ENCODE assay signal across 8 mouse cellular contexts in the genomic region with DNA sequence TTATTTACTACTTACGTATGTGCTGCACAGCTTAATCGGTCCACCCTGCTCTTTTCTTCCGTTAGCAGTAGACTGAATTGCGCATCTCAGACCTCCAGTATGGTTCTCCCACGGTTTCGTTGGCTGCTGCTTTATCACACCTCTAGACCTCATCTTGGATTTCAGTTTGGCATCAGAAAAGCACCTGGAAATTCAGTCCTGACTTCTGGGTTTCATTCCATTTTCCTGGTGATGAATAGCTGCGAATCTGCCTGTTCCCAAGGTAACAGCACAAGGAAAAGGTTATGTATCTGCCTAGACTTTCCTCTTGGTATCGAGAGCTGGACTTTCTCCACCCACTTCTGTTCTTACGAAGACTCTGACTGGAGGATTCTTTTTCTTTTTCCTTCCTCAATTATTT. TPM values are rescaled to one million over a fixed set of nuclear protein-coding genes. Genes with fewer than 3 reads are reported as not detected.
DNase-seq lines count a peak whose midpoint lies in the region; ATAC-seq and TF ChIP-seq lines count a peak whose summit lies in the region.

Gene Akap7, minus strand, starts transcription at position 101 of the 400 bp plus-strand sequence.

- ATAC-seq in intestine, embryonic 16.5 days: no peak
- no peak for ATAC-seq in megakaryocyte-erythroid progenitor cell, adult 5-6 weeks (replicated peaks; ENCODE audit: low FRiP score, low TSS enrichment, poor library complexity, severe bottlenecking)

- H3K27me3 ChIP-seq in intestine, embryonic 16.5 days (replicated peaks; ENCODE audit: control insufficient read depth, insufficient read depth, low read length): no peaks in the 10 kb centered on the region

- no peak within 1 kb of the TSS for H3K9ac ChIP-seq in intestine, embryonic 16.5 days (ENCODE audit: low read depth, low read length)

- TF ChIP-seq POLR2A in brain, embryonic 14.5 days (IDR thresholded peaks at IDR 0.05; ENCODE audit: borderline replicate concordance, extremely low read depth, insufficient read depth, insufficient read length, poor library complexity, severe bottlenecking): no peak

- no peak within 1 kb of the TSS for H3K27ac ChIP-seq in intestine, embryonic 16.5 days (ENCODE audit: low read length)

- H3K9me3 ChIP-seq in intestine, embryonic 16.5 days (ENCODE audit: control insufficient read depth, low read length): no peaks in the 10 kb centered on the region

- H3K4me1 ChIP-seq in intestine, embryonic 16.5 days (ENCODE audit: control insufficient read depth, insufficient read depth, low read length): no peaks in the 10 kb centered on the region

- H3K4me2 ChIP-seq in intestine, embryonic 16.5 days (ENCODE audit: low read depth, low read length): no peak within 1 kb of the TSS

- H3K36me3 ChIP-seq in intestine, embryonic 16.5 days (ENCODE audit: control insufficient read depth, insufficient read depth, low read length): no peaks in the 10 kb centered on the region

- no peak for DNase-seq in adrenal gland, postnatal 10 days
- DNase-seq in brain, embryonic 14.5 days (ENCODE audit: low read depth): no peak
- no peak for DNase-seq in gonadal fat pad, adult 2 months (ENCODE audit: low read depth)
- no peak for DNase-seq in ovary, adult 18-20 months (ENCODE audit: low spot score)
- no peak for DNase-seq in right cerebral cortex, postnatal 4 days
- no peak for DNase-seq in kidney, adult 18-20 months

- no peak within 1 kb of the TSS for H3K4me3 ChIP-seq in intestine, embryonic 16.5 days (ENCODE audit: low read length)

- WGBS in intestine, embryonic 16.5 days: 91% methylated on average over 9 of the region's 9 CpGs

- no peak for TF ChIP-seq CTCF in brain, embryonic 14.5 days (IDR thresholded peaks at IDR 0.05; ENCODE audit: borderline replicate concordance, extremely low read depth, insufficient read depth, insufficient read length)

RNA-seq across cellular contexts. Expression of gene Akap7, which starts in this region (rescaled TPM):
- 100 to 1,000 TPM in 1 of 2 experiments, 10 to 100 TPM in 1; 86.7 to 110 TPM for total RNA-seq in adrenal gland, postnatal 10 days (2021)
- polyA plus RNA-seq in brain, embryonic 14.5 days (2012; rRNA removed): 17.6 and 24.6 TPM in 2 replicates
- 11.1 and 11.2 TPM in 2 replicates for polyA plus RNA-seq in gonadal fat pad, adult 2 months (2012; rRNA removed)
- polyA plus RNA-seq in intestine, embryonic 16.5 days (2015; fragmentation: Nextera tagmentation; extraction: Ambion mirVana): 27.6 and 32.1 TPM in 2 replicates
- total RNA-seq in megakaryocyte-erythroid progenitor cell, adult 5-6 weeks (2014; fragmentation: Nextera tagmentation): 7.4 and 21.6 TPM in 2 replicates
- 10.1 and 24.6 TPM in 2 replicates for total RNA-seq in megakaryocyte-erythroid progenitor cell, adult 5-6 weeks (2017)
